23 mouse cellular contexts compared by ENCODE assay signal in the genomic region with DNA sequence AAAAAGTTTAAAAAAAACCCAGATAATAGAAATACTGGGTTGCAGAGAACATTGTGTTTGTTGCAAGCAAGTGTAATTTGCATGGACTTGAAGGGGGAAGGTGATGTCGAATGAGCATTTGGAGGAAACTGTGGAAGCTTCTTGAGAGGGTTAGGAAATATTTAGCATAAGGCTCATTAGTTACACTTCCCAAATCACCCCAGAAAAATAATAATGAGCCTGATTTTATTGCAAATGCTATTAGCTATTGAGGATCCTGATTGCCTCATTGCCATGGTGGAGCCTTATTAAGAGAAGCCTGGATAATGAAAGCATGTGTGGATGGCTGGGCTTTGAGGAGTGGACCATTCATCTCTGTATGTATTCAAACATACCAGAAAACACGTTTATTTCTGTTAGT.
DNase-seq lines count a peak whose midpoint lies in the region; ATAC-seq and TF ChIP-seq lines count a peak whose summit lies in the region.
"Had no signal": no experiment of that assay in that cellular context is flagged by ENCODE, and none has a peak within 500 bp of the region (broad histone marks: within the 10 kb centered on the region; RNA-seq: fewer than 3 reads in every experiment).

No protein-coding gene starts in this region.

- H3K4me2 ChIP-seq in forebrain, embryonic 12.5 days = no peak overlapping the region
- H3K4me2 ChIP-seq in forebrain, postnatal 0 days (ENCODE audit: low read depth) = no peak overlapping the region
- no peak overlapping the region for H3K4me2 ChIP-seq in forebrain, embryonic 13.5 days
- no peak overlapping the region for H3K4me2 ChIP-seq in forebrain, embryonic 15.5 days (replicated peaks)
- no peak overlapping the region for H3K4me2 ChIP-seq in neural tube, embryonic 15.5 days
- H3K4me2 ChIP-seq: embryonic facial prominence, embryonic 13.5 days; embryonic facial prominence, embryonic 15.5 days had no signal

- no peak overlapping the region for H3K4me3 ChIP-seq in forebrain, embryonic 12.5 days (replicated peaks)
- no peak overlapping the region for H3K4me3 ChIP-seq in forebrain, postnatal 0 days (ENCODE audit: low read depth, low read length)
- no peak overlapping the region for H3K4me3 ChIP-seq in forebrain, embryonic 13.5 days
- no peak overlapping the region for H3K4me3 ChIP-seq in forebrain, embryonic 15.5 days
- H3K4me3 ChIP-seq in neural tube, embryonic 15.5 days (replicated peaks) = no peak overlapping the region
- H3K4me3 ChIP-seq: embryonic facial prominence, embryonic 13.5 days; embryonic facial prominence, embryonic 15.5 days; erythroblast, embryonic 14.5 days had no signal

- no peak overlapping the region for H3K27ac ChIP-seq in forebrain, embryonic 12.5 days
- no peak overlapping the region for H3K27ac ChIP-seq in forebrain, postnatal 0 days (ENCODE audit: low read depth, low read length)
- no peak overlapping the region for H3K27ac ChIP-seq in forebrain, embryonic 13.5 days
- H3K27ac ChIP-seq in forebrain, embryonic 15.5 days (replicated peaks) = no peak overlapping the region
- H3K27ac ChIP-seq in neural tube, embryonic 15.5 days (replicated peaks) = no peak overlapping the region
- H3K27ac ChIP-seq: embryonic facial prominence, embryonic 13.5 days; embryonic facial prominence, embryonic 15.5 days had no signal

- no peak for TF ChIP-seq CTCF in forebrain, postnatal 0 days (IDR thresholded peaks at IDR 0.05; ENCODE audit: low read depth)
- TF ChIP-seq CTCF in brain, embryonic 14.5 days (IDR thresholded peaks at IDR 0.05; ENCODE audit: borderline replicate concordance, extremely low read depth, insufficient read depth, insufficient read length) = no peak

- H3K36me3 ChIP-seq in forebrain, embryonic 12.5 days (replicated peaks) = no peaks in the 10 kb centered on the region
- no peaks in the 10 kb centered on the region for H3K36me3 ChIP-seq in forebrain, postnatal 0 days (ENCODE audit: insufficient read depth)
- H3K36me3 ChIP-seq in forebrain, embryonic 13.5 days (ENCODE audit: poor library complexity, severe bottlenecking) = no peaks in the 10 kb centered on the region
- H3K36me3 ChIP-seq in forebrain, embryonic 15.5 days = no peaks in the 10 kb centered on the region
- H3K36me3 ChIP-seq in neural tube, embryonic 15.5 days = no peaks in the 10 kb centered on the region
- H3K36me3 ChIP-seq: embryonic facial prominence, embryonic 13.5 days; embryonic facial prominence, embryonic 15.5 days had no signal

- no peak for DNase-seq in forebrain, postnatal 0 days
- peak; percentile 59 for DNase-seq in brain, embryonic 14.5 days (ENCODE audit: low read depth)
- no peak for DNase-seq in retina, embryonic 14.5 days (ENCODE audit: low spot score)
- no peak for DNase-seq in MN1 (ENCODE audit: low spot score)
- DNase-seq: adrenal gland, adult 8-10 months; adrenal gland, postnatal 14 days; adrenal gland, postnatal 36 days; cerebellum, adult 11 months; cerebellum, adult 18-20 months; cerebellum, adult 8-10 months; cerebellum, adult 9-11 months; cerebellum, postnatal 14 days; cerebellum, postnatal 36 days; embryo, embryonic 11 days had no signal

- no peaks in the 10 kb centered on the region for H3K4me1 ChIP-seq in forebrain, embryonic 12.5 days
- no peaks in the 10 kb centered on the region for H3K4me1 ChIP-seq in forebrain, postnatal 0 days (ENCODE audit: insufficient read depth)
- H3K4me1 ChIP-seq in forebrain, embryonic 13.5 days = no peaks in the 10 kb centered on the region
- H3K4me1 ChIP-seq in forebrain, embryonic 15.5 days = no peaks in the 10 kb centered on the region
- H3K4me1 ChIP-seq in neural tube, embryonic 15.5 days = no peaks in the 10 kb centered on the region
- H3K4me1 ChIP-seq: embryonic facial prominence, embryonic 13.5 days; embryonic facial prominence, embryonic 15.5 days had no signal

- WGBS in forebrain, embryonic 12.5 days = 31% methylated on average over 2 of the region's 2 CpGs
- WGBS in forebrain, postnatal 0 days = 19% methylated on average over 2 of the region's 2 CpGs
- 28% methylated on average over 2 of the region's 2 CpGs for WGBS in forebrain, embryonic 13.5 days
- WGBS in forebrain, embryonic 15.5 days = 19% methylated on average over 2 of the region's 2 CpGs
- 64% methylated on average over 2 of the region's 2 CpGs for WGBS in neural tube, embryonic 15.5 days

- ATAC-seq in forebrain, embryonic 12.5 days (ENCODE audit: low FRiP score) = peak; percentile 57; the same call in 1 of the 2 replicates
- no peak for ATAC-seq in forebrain, postnatal 0 days
- ATAC-seq in forebrain, embryonic 13.5 days = peak; percentile 61
- ATAC-seq in forebrain, embryonic 15.5 days (replicated peaks) = peak; percentile 57; the same call in 1 of the 2 replicates
- no peak for ATAC-seq in neural tube, embryonic 15.5 days (ENCODE audit: low FRiP score)
- ATAC-seq: activated CD4-positive, CD25-positive, alpha-beta regulatory T cell, adult 4 months; Patski had no signal

- no peaks in the 10 kb centered on the region for H3K9me3 ChIP-seq in forebrain, embryonic 12.5 days
- H3K9me3 ChIP-seq in forebrain, postnatal 0 days (ENCODE audit: low read length) = no peaks in the 10 kb centered on the region
- no peaks in the 10 kb centered on the region for H3K9me3 ChIP-seq in forebrain, embryonic 13.5 days (replicated peaks)
- no peaks in the 10 kb centered on the region for H3K9me3 ChIP-seq in forebrain, embryonic 15.5 days
- H3K9me3 ChIP-seq in neural tube, embryonic 15.5 days (replicated peaks) = no peaks in the 10 kb centered on the region
- H3K9me3 ChIP-seq: embryonic facial prominence, embryonic 13.5 days; embryonic facial prominence, embryonic 15.5 days had no signal

- H3K9ac ChIP-seq in forebrain, embryonic 12.5 days = no peak overlapping the region
- H3K9ac ChIP-seq in forebrain, postnatal 0 days = no peak overlapping the region
- no peak overlapping the region for H3K9ac ChIP-seq in forebrain, embryonic 13.5 days
- H3K9ac ChIP-seq in forebrain, embryonic 15.5 days (replicated peaks) = no peak overlapping the region
- no peak overlapping the region for H3K9ac ChIP-seq in neural tube, embryonic 15.5 days (replicated peaks)
- H3K9ac ChIP-seq: embryonic facial prominence, embryonic 13.5 days; embryonic facial prominence, embryonic 15.5 days had no signal

- TF ChIP-seq POLR2A in brain, embryonic 14.5 days (IDR thresholded peaks at IDR 0.05; ENCODE audit: borderline replicate concordance, extremely low read depth, insufficient read depth, insufficient read length, poor library complexity, severe bottlenecking) = no peak

- H3K27me3 ChIP-seq in forebrain, embryonic 12.5 days = no peaks in the 10 kb centered on the region
- H3K27me3 ChIP-seq in forebrain, postnatal 0 days (ENCODE audit: insufficient read depth, low read length) = no peaks in the 10 kb centered on the region
- no peaks in the 10 kb centered on the region for H3K27me3 ChIP-seq in forebrain, embryonic 13.5 days
- no peaks in the 10 kb centered on the region for H3K27me3 ChIP-seq in forebrain, embryonic 15.5 days
- no peaks in the 10 kb centered on the region for H3K27me3 ChIP-seq in neural tube, embryonic 15.5 days (replicated peaks)
- H3K27me3 ChIP-seq: embryonic facial prominence, embryonic 13.5 days; embryonic facial prominence, embryonic 15.5 days; Patski had no signal

Comparison
In these comparisons a context has a peak if more than half of its experiments do, and no peak if none do; other contexts are left out.
1. ATAC-seq: peak in forebrain, embryonic 12.5 days (single experiment), forebrain, embryonic 13.5 days (single experiment) and forebrain, embryonic 15.5 days (single experiment); none in forebrain, postnatal 0 days (single experiment) and neural tube, embryonic 15.5 days (single experiment).